Mouse (Mus musculus) T-helper 17 cell (primary cell): ENCODE data around the gene Pvr.

Experiments
- in situ Hi-C, 2 experiments: fragments of 300-600 bp; cut with MboI, MseI; formaldehyde crosslinking; loops; 1 replicate in 1 of 2; 2 replicates in 1 of 2; pipeline ENCODE4 v1.15.1; 2025; ENCODE audit warnings: high pct_unique_total_duplicates in 2 of 2

Gene Pvr

GRCm38 (mm10) chr7:19920506-19921261 is at the start of gene Pvr:
Pvr (minus strand) TSS chr7:19921160.
- in situ Hi-C loops, result loop anchor here (10.0 kb wide), 2 partner anchors 596 to 646 kb away; partner anchors contain the start of gene Vasp (in 1 of the 2)

- in situ Hi-C loops, result no loop called here
Observed at GRCm38 (mm10) chr7:19970196-19970595, 49.2 kb upstream of the Pvr start.

GRCm38 (mm10) chr7:19969541-19970090 is 48.7 kb upstream of the Pvr start:
- in situ Hi-C loops, result no loop called here

- in situ Hi-C loops, result no loop called here
Observed at GRCm38 (mm10) chr7:19969106-19969505, 48.1 kb upstream of the Pvr start.

GRCm38 (mm10) chr7:19964985-19965579 is 44.1 kb upstream of the Pvr start, which contains the start of gene Ceacam20:
Ceacam20 (plus strand) TSS chr7:19965412.
- in situ Hi-C loops, result no loop called here

- in situ Hi-C loops, result no loop called here
Observed at GRCm38 (mm10) chr7:19962423-19962822, 41.5 kb upstream of the Pvr start.

GRCm38 (mm10) chr7:19956341-19956781 is 35.4 kb upstream of the Pvr start:
- in situ Hi-C loops, result loop anchor here (5.0 kb wide), 1 partner anchor 44 kb away; no protein-coding TSS in a partner anchor

- in situ Hi-C loops, result loop anchor here (5.0 kb wide), 1 partner anchor 44 kb away; no protein-coding TSS in a partner anchor
Observed at GRCm38 (mm10) chr7:19955861-19956260, 34.9 kb upstream of the Pvr start.

GRCm38 (mm10) chr7:19953054-19953453 is 32.1 kb upstream of the Pvr start:
- in situ Hi-C loops, result no loop called here

GRCm38 (mm10) chr7:19952320-19952986 is 31.5 kb upstream of the Pvr start:
- in situ Hi-C loops, result no loop called here

- in situ Hi-C loops, result no loop called here
Observed at GRCm38 (mm10) chr7:19950589-19950988, 29.6 kb upstream of the Pvr start, which contains the start of gene Igsf23. Igsf23 (minus strand) TSS chr7:19950756.

- in situ Hi-C loops, result no loop called here
Observed at GRCm38 (mm10) chr7:19949996-19950395, 29.0 kb upstream of the Pvr start.

GRCm38 (mm10) chr7:19948956-19949355 is 28.0 kb upstream of the Pvr start:
- in situ Hi-C loops, result no loop called here

- in situ Hi-C loops, result no loop called here
Observed at GRCm38 (mm10) chr7:19945821-19946515, 25.0 kb upstream of the Pvr start.

GRCm38 (mm10) chr7:19945201-19945600 is 24.2 kb upstream of the Pvr start:
- in situ Hi-C loops, result no loop called here

- in situ Hi-C loops, result no loop called here
Observed at GRCm38 (mm10) chr7:19944709-19945108, 23.7 kb upstream of the Pvr start.

- in situ Hi-C loops, result no loop called here
Observed at GRCm38 (mm10) chr7:19940256-19940655, 19.3 kb upstream of the Pvr start.

- in situ Hi-C loops, result loop anchor here in 1 of 2 experiments (5.0 to 10.0 kb wide), 2 partner anchors 122 to 535 kb away; partner anchors contain the start of genes Ckm and Klc3
Observed at GRCm38 (mm10) chr7:19939555-19940235, 18.7 kb upstream of the Pvr start.

- in situ Hi-C loops, result loop anchor here in 1 of 2 experiments (5.0 to 10.0 kb wide), 2 partner anchors 120 to 533 kb away; partner anchors contain the start of genes Ckm and Klc3
Observed at GRCm38 (mm10) chr7:19937229-19937821, 16.4 kb upstream of the Pvr start.

- in situ Hi-C loops, result loop anchor here in 1 of 2 experiments (5.0 to 10.0 kb wide), 2 partner anchors 119 to 531 kb away; partner anchors contain the start of genes Ckm and Klc3
Observed at GRCm38 (mm10) chr7:19935961-19936360, 15.0 kb upstream of the Pvr start.
